Mouse (Mus musculus): Measurements from ENCODE around the gene Ppp1r12b. TPM values are rescaled to one million over a fixed set of nuclear protein-coding genes. Genes with fewer than 3 reads are reported as not detected.
A peak's percentile ranks its signal among the peaks of the same experiment; 100 is the strongest.

Gene Ppp1r12b
- polyA plus RNA-seq, 1 experiment from 2014 or later = 7.6 TPM

DNA sequence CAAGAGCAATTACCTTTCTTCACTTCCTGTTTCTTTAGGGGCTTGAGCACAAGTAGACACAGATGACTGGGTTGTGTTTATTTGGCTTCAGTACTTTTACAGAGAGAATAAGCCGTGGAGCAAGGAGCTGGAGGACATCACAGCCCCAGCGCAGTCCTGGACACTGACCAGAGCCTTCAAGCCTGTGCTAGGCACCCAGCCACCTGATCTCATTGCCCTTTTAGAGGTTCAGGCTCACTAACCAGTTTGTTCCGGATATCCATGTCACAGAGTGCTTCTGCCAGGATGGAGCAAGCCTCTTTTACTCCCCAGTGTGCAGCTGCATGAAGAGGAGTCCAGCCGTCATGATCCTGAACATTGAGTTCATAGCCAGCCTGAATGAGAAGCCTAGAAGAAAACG, 63.8 kb downstream of the Ppp1r12b start:
- H3K9me3 ChIP-seq (ENCODE audit: control insufficient read depth, low read length) = no peaks in the 10 kb centered on the region

GRCm38 (mm10) chr1:134889629-134890028, 66.1 kb downstream of the Ppp1r12b start:
- WGBS = 94% methylated on average over 6 of the region's 6 CpGs
- H3K36me3 ChIP-seq (ENCODE audit: control insufficient read depth, insufficient read depth, low read length) = peaks cover 21% of the 10 kb centered on the region; the same call in 1 of the 2 replicates
- no peaks in the 10 kb centered on the region for H3K4me1 ChIP-seq (ENCODE audit: control insufficient read depth, insufficient read depth, low read length)
- no peaks in the 10 kb centered on the region for H3K27me3 ChIP-seq (ENCODE audit: control insufficient read depth, insufficient read depth, low read length)
- no peak overlapping the region for H3K4me2 ChIP-seq (replicated peaks; ENCODE audit: low read depth, low read length)
- no peak overlapping the region for H3K27ac ChIP-seq (ENCODE audit: low read depth, low read length)
- no peaks in the 10 kb centered on the region for H3K9me3 ChIP-seq (ENCODE audit: control insufficient read depth, low read length)
- H3K4me3 ChIP-seq (ENCODE audit: low read length) = no peak overlapping the region
- ATAC-seq (ENCODE audit: low FRiP score, low TSS enrichment) = no peak
- no peak overlapping the region for H3K9ac ChIP-seq (ENCODE audit: low read depth, low read length)

More for the DNA sequence above, 63.8 kb downstream of the Ppp1r12b start:
- ATAC-seq (ENCODE audit: low FRiP score, low TSS enrichment) = peak; percentile 43; the same call in 1 of the 2 replicates
- Histone ChIP-seq H3K36me3 (ENCODE audit: control insufficient read depth, insufficient read depth, low read length) (peaks cover 17% of the 10 kb centered on the region; the same call in 1 of the 2 replicates), H3K27ac (ENCODE audit: low read depth, low read length) (no peak overlapping the region), H3K4me1 (ENCODE audit: control insufficient read depth, insufficient read depth, low read length) (no peaks in the 10 kb centered on the region), H3K27me3 (ENCODE audit: control insufficient read depth, insufficient read depth, low read length) (no peaks in the 10 kb centered on the region), H3K9ac (ENCODE audit: low read depth, low read length) (no peak overlapping the region), H3K4me3 (ENCODE audit: low read length) (no peak overlapping the region), H3K4me2 (replicated peaks; ENCODE audit: low read depth, low read length) (no peak overlapping the region)
- 63% methylated on average over 5 of the region's 5 CpGs for WGBS

- H3K27ac ChIP-seq (ENCODE audit: low read depth, low read length) = no peak overlapping the region
- ATAC-seq (ENCODE audit: low FRiP score, low TSS enrichment) = no peak
- H3K27me3 ChIP-seq (ENCODE audit: control insufficient read depth, insufficient read depth, low read length) = no peaks in the 10 kb centered on the region
- no peak overlapping the region for H3K4me2 ChIP-seq (replicated peaks; ENCODE audit: low read depth, low read length)
- H3K9me3 ChIP-seq (ENCODE audit: control insufficient read depth, low read length) = no peaks in the 10 kb centered on the region
- H3K4me3 ChIP-seq (ENCODE audit: low read length) = no peak overlapping the region
- H3K9ac ChIP-seq (ENCODE audit: low read depth, low read length) = no peak overlapping the region
- H3K36me3 ChIP-seq (ENCODE audit: control insufficient read depth, insufficient read depth, low read length) = peaks cover 5% of the 10 kb centered on the region; the same call in 1 of the 2 replicates
- H3K4me1 ChIP-seq (ENCODE audit: control insufficient read depth, insufficient read depth, low read length) = no peaks in the 10 kb centered on the region
- WGBS = 45% methylated on average over 4 of the region's 4 CpGs
These were observed 79.9 kb downstream of the Ppp1r12b start for GRCm38 (mm10) chr1:134875800-134876199.

- WGBS = 80% methylated on average over 6 of the region's 6 CpGs
- no peak for ATAC-seq (ENCODE audit: low FRiP score, low TSS enrichment)
- Histone ChIP-seq H3K4me2 (replicated peaks; ENCODE audit: low read depth, low read length) (no peak overlapping the region), H3K27ac (ENCODE audit: low read depth, low read length) (no peak overlapping the region), H3K9ac (ENCODE audit: low read depth, low read length) (no peak overlapping the region), H3K27me3 (ENCODE audit: control insufficient read depth, insufficient read depth, low read length) (no peaks in the 10 kb centered on the region), H3K9me3 (ENCODE audit: control insufficient read depth, low read length) (no peaks in the 10 kb centered on the region), H3K36me3 (ENCODE audit: control insufficient read depth, insufficient read depth, low read length) (peaks cover 4% of the 10 kb centered on the region; the same call in 1 of the 2 replicates), H3K4me3 (ENCODE audit: low read length) (no peak overlapping the region), H3K4me1 (ENCODE audit: control insufficient read depth, insufficient read depth, low read length) (no peaks in the 10 kb centered on the region)
These were observed 83.1 kb downstream of the Ppp1r12b start for GRCm38 (mm10) chr1:134872678-134873077.

GRCm38 (mm10) chr1:134866426-134866825, 89.3 kb downstream of the Ppp1r12b start:
- no peaks in the 10 kb centered on the region for H3K9me3 ChIP-seq (ENCODE audit: control insufficient read depth, low read length)
- no peak overlapping the region for H3K4me3 ChIP-seq (ENCODE audit: low read length)
- no peak overlapping the region for H3K9ac ChIP-seq (ENCODE audit: low read depth, low read length)
- H3K27me3 ChIP-seq (ENCODE audit: control insufficient read depth, insufficient read depth, low read length) = no peaks in the 10 kb centered on the region
- 87% methylated on average over 2 of the region's 2 CpGs for WGBS
- no peak overlapping the region for H3K27ac ChIP-seq (ENCODE audit: low read depth, low read length)
- H3K4me1 ChIP-seq (ENCODE audit: control insufficient read depth, insufficient read depth, low read length) = no peaks in the 10 kb centered on the region
- peaks cover 7% of the 10 kb centered on the region; the same call in 1 of the 2 replicates for H3K36me3 ChIP-seq (ENCODE audit: control insufficient read depth, insufficient read depth, low read length)
- no peak overlapping the region for H3K4me2 ChIP-seq (replicated peaks; ENCODE audit: low read depth, low read length)
- no peak for ATAC-seq (ENCODE audit: low FRiP score, low TSS enrichment)

DNA sequence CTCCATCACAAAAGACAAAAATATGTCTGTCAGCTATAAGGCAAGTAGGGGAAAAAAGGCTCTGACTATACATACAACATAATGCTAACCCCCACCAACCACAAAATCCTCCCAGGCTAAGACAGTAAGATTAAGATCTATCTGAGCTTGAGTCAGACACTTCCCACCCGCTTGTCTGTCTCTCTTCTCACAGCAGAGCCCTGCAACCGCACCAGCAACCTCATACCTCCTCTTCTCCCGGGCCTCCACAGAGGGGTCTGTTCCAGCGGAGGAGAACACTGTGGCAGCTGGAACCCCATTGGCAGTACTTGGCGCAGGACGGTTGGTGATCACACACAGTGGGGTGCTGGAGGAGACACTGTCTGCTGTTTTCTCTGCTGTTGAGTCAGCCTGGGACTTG, 90.2 kb downstream of the Ppp1r12b start:
- no peaks in the 10 kb centered on the region for H3K9me3 ChIP-seq (ENCODE audit: control insufficient read depth, low read length)
- ATAC-seq (ENCODE audit: low FRiP score, low TSS enrichment) = no peak
- no peak overlapping the region for H3K4me2 ChIP-seq (replicated peaks; ENCODE audit: low read depth, low read length)
- H3K4me3 ChIP-seq (ENCODE audit: low read length) = no peak overlapping the region
- H3K27me3 ChIP-seq (ENCODE audit: control insufficient read depth, insufficient read depth, low read length) = no peaks in the 10 kb centered on the region
- WGBS = 71% methylated on average over 6 of the region's 6 CpGs
- no peak overlapping the region for H3K9ac ChIP-seq (ENCODE audit: low read depth, low read length)
- no peaks in the 10 kb centered on the region for H3K4me1 ChIP-seq (ENCODE audit: control insufficient read depth, insufficient read depth, low read length)
- peaks cover 7% of the 10 kb centered on the region; the same call in 1 of the 2 replicates for H3K36me3 ChIP-seq (ENCODE audit: control insufficient read depth, insufficient read depth, low read length)
- no peak overlapping the region for H3K27ac ChIP-seq (ENCODE audit: low read depth, low read length)

- no peak for ATAC-seq (ENCODE audit: low FRiP score, low TSS enrichment)
- H3K36me3 ChIP-seq (ENCODE audit: control insufficient read depth, insufficient read depth, low read length) = 0 out of 2 replicates have a peak, but pooled peaks cover under 1% of the 10 kb centered on the region
- H3K4me1 ChIP-seq (ENCODE audit: control insufficient read depth, insufficient read depth, low read length) = no peaks in the 10 kb centered on the region
- H3K9me3 ChIP-seq (ENCODE audit: control insufficient read depth, low read length) = no peaks in the 10 kb centered on the region
- no peaks in the 10 kb centered on the region for H3K27me3 ChIP-seq (ENCODE audit: control insufficient read depth, insufficient read depth, low read length)
- WGBS = 43% methylated on average over 2 of the region's 2 CpGs
- no peak overlapping the region for H3K27ac ChIP-seq (ENCODE audit: low read depth, low read length)
- H3K4me3 ChIP-seq (ENCODE audit: low read length) = no peak overlapping the region
- no peak overlapping the region for H3K9ac ChIP-seq (ENCODE audit: low read depth, low read length)
- no peak overlapping the region for H3K4me2 ChIP-seq (replicated peaks; ENCODE audit: low read depth, low read length)
These were observed 95.2 kb downstream of the Ppp1r12b start for GRCm38 (mm10) chr1:134860538-134860937.

- H3K4me2 ChIP-seq (replicated peaks; ENCODE audit: low read depth, low read length) = no peak overlapping the region
- no peaks in the 10 kb centered on the region for H3K9me3 ChIP-seq (ENCODE audit: control insufficient read depth, low read length)
- WGBS = 80% methylated on average over 3 of the region's 3 CpGs
- H3K36me3 ChIP-seq (ENCODE audit: control insufficient read depth, insufficient read depth, low read length) = no peaks in the 10 kb centered on the region
- no peak overlapping the region for H3K4me3 ChIP-seq (ENCODE audit: low read length)
- ATAC-seq (ENCODE audit: low FRiP score, low TSS enrichment) = no peak
- H3K27me3 ChIP-seq (ENCODE audit: control insufficient read depth, insufficient read depth, low read length) = no peaks in the 10 kb centered on the region
- no peaks in the 10 kb centered on the region for H3K4me1 ChIP-seq (ENCODE audit: control insufficient read depth, insufficient read depth, low read length)
- no peak overlapping the region for H3K27ac ChIP-seq (ENCODE audit: low read depth, low read length)
- no peak overlapping the region for H3K9ac ChIP-seq (ENCODE audit: low read depth, low read length)
These were observed 97.2 kb downstream of the Ppp1r12b start for GRCm38 (mm10) chr1:134858344-134859053.

DNA sequence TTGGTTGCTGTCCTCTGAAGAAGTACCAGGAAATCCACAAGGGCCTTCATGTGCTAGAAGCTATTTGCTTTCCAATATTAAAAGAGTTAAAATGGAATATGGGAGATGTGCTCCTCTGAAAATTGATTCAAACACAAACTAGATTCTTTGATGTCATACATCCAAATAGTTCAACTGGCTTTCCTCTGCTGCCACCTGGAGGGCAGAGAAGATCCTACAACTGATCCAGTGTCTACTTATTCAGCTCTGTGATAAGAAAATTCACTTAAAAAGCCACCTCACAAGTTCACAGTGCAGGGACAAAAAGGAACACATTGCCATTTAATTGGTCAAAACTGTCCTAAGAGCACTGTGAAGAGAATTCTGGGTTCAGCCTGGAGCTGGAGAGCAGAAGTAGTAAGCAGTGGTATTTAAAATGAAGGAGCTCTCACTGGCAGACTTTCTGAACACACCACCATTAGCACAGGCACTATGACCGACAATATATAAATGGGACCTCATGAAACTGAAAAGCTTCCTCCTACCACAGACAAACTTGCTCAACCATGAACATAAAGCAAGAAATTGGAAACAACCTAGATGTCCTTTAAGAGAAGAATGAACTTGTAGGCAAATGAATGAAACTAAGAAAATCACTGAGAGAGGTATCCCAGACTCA, 101.3 kb downstream of the Ppp1r12b start:
- no peaks in the 10 kb centered on the region; the same call in 1 of the 2 replicates for H3K36me3 ChIP-seq (ENCODE audit: control insufficient read depth, insufficient read depth, low read length)
- no peak for ATAC-seq (ENCODE audit: low FRiP score, low TSS enrichment)
- H3K27me3 ChIP-seq (ENCODE audit: control insufficient read depth, insufficient read depth, low read length) = no peaks in the 10 kb centered on the region
- no peak overlapping the region for H3K9ac ChIP-seq (ENCODE audit: low read depth, low read length)
- no peaks in the 10 kb centered on the region for H3K4me1 ChIP-seq (ENCODE audit: control insufficient read depth, insufficient read depth, low read length)
- 97% methylated on average over 1 of the region's 1 CpGs for WGBS
- no peak overlapping the region for H3K27ac ChIP-seq (ENCODE audit: low read depth, low read length)
- H3K4me3 ChIP-seq (ENCODE audit: low read length) = no peak overlapping the region
- no peak overlapping the region for H3K4me2 ChIP-seq (replicated peaks; ENCODE audit: low read depth, low read length)
- H3K9me3 ChIP-seq (ENCODE audit: control insufficient read depth, low read length) = no peaks in the 10 kb centered on the region
